Mouse (Mus musculus) cerebellum, postnatal 10 days (tissue): ENCODE results near the gene Gpatch8.

Experiments
- DNase-seq, 2 experiments: peaks; one replicate each; pipeline ENCODE4 v3.0.0; 2021; ENCODE audit warnings: mixed read lengths in 2 of 2

Gene Gpatch8

DNA sequence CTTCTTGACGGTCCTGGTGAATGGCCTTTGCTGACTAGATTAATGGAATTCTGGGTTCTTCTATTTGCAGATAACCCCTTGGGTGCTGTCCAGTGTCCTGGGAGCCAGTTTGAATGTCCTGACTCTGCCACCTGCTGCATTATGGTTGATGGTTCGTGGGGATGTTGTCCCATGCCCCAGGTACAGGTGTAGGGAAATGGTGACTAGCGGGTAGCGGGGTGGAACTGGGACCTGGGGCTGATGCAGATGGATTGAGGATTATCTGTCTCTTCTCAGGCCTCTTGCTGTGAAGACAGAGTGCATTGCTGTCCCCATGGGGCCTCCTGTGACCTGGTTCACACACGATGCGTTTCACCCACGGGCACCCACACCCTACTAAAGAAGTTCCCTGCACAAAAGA, 122.3 kb downstream of the Gpatch8 start:
- peak in 1 of 2 experiments; percentile 49 for DNase-seq

DNA sequence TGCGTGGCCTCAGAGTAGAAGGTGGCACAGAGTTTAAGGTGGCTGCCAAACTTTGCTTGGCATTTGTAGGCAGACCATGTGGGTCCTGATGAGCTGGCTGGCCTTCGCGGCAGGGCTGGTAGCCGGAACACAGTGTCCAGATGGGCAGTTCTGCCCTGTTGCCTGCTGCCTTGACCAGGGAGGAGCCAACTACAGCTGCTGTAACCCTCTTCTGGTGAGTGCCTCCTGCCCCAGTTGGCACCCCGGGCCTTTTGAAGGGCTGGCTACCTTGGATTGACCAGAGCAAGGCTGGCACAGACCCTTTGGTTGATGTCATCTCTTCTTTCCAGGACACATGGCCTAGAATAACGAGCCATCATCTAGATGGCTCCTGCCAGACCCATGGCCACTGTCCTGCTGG, 123.3 kb downstream of the Gpatch8 start:
- DNase-seq = peak; percentile 90 to 93

- peak; percentile 30 to 37 for DNase-seq
These were observed 123.9 kb downstream of the Gpatch8 start for GRCm38 (mm10) chr11:102432115-102432843.

DNA sequence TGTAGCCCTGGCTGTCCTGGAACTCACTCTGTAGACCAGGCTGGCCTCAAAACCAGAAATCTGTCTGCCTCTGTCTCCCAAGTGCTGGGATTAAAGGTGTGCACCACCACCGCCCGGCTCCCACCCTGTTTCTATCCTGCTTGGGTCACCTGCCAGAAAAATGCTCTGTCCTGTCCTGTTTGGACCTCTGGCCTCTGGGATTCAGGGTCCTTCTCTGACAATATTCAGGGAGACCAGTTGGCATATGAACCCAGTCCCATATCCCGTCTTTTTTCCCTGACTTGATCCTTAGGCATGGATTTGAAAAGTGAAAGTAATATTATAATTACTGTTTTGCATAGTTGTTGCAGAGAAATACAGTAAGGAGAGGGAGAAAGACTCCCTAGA, 124.5 kb downstream of the Gpatch8 start:
- peak; percentile 23 to 33 for DNase-seq

GRCm38 (mm10) chr11:102431018-102431645, 125.1 kb downstream of the Gpatch8 start:
- peak; percentile 92 to 93 for DNase-seq

DNA sequence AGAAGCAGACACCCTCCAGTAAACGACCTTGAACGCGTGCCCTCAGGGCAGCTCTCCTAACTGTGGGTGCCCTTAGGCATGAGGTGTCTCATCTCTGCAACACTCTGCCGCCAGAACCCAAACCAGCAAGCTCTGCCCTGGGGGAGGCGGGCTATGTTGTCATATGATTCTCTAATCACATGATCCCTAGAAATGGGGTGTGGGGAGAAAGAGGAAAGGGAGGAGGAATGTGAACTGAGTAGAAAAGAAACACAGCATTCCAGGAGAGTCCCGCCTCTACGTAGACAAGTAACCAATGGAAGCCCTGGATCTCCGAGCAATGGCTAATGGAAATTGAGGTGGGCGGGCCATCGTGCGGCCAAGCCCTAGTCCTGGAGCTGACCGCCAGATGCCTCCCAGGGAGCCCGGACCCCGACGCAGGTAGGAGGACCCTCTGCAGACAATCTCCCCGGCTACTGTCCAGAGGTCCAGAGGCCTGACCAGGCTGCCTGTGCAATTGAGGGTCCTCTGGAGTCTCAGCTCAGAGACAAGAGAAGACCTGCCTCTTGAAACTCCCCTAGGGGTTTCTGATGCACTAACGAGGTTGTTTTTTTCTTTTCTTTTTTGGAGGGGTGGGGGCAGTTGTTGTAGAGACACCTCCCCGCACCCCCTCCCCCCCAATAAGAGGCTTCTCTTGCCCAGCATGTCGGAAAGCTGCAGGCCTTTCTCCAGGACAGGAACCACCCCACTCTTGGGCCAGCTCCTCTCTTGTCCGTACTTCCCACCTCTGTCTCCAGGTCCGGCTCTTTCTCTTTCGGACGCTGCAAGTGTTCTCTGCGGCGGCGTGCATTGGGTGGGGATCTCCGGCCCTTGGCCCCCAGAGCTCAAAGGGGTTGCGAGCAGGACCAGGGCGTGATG, 125.8 kb downstream of the Gpatch8 start, which contains the start of gene Grn:
Gene Grn (plus strand): TSS at position 195 of the 897 bp plus-strand sequence.
- DNase-seq = peak; percentile 92 to 94

DNA sequence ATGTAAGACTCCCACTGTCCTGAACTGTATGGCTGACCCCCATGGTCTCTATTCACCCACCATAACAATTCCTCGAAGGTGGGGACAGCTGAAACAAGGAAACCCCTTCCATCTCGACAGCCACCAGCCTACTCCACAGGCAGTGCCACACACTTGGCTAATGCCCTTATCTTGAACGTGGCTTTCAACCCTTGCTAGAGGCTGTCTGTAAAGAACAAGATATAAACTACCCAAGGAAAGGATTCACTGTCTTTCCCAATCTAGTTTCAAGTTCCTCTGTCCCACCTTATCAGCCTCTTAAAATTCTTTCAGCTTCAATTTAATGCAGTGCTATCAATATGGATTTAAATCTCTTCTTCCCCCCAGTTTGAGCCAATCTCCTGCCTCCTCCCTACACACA, 126.6 kb downstream of the Gpatch8 start:
- DNase-seq = no peak

GRCm38 (mm10) chr11:102428981-102429540, 127.1 kb downstream of the Gpatch8 start:
- no peak for DNase-seq
